Mouse (Mus musculus): ENCODE measurements at regions not wholly inside any gene's neighbourhood (a gene's known extent, or its start where the extent isn't known, plus 50 kb on each side); places are given as distances from the start of the nearest gene placed in this dataset.
A peak's percentile ranks its signal among the peaks of the same experiment; 100 is the strongest.

DNA sequence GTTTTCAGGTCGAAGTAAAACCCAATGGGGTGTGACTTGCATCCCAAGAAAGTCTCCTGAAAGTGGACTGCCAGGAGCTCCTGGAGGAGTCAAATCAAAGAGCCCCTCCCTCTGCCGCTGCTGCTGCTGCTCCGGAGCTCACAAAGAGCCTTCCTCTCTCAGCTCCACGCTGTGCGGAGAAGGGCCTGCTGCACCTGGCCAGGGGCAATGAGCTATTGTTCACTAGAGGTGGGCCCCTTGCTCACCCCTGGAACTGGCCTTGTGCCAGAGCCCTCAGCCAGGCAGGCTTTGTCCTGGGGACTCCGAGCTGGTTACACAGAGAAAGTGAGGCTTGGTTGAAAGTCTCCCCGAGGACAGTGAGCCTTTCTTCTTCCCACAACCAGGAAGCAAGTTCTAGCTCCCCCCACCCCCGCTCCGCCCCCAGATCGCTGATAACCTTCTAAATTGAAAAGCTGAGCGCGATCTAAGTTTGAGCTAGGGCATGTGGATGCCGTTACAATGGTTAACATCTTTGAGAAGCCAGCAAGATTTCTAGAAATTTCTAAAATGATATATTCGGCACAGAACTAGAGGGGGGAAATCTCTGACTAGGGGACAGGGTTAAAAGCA is 139.5 kb upstream of the Slc24a2 start:
- no peaks in the 10 kb centered on the region for H3K36me3 ChIP-seq (ENCODE audit: control insufficient read depth, insufficient read depth, low read length)
- ATAC-seq (ENCODE audit: insufficient number of reproducible peaks, insufficient read depth, low FRiP score, low read depth) = no peak
- H3K27me3 ChIP-seq (ENCODE audit: control insufficient read depth, insufficient read depth, low read length) = no peaks in the 10 kb centered on the region
- peak overlapping the region; percentile 8 to 19 for H3K4me3 ChIP-seq (ENCODE audit: control insufficient read depth in 1 of 2, insufficient read depth in 1 of 2, low read depth in 1 of 2, low read length in 2 of 2)
- H3K4me1 ChIP-seq (ENCODE audit: control insufficient read depth in 2 of 2, insufficient read depth in 2 of 2, low read length in 2 of 2) = peaks cover 10 to 23% of the 10 kb centered on the region in 2 experiments
- H3K27ac ChIP-seq (replicated peaks in 1 of 2; ENCODE audit: control insufficient read depth in 1 of 2, insufficient read depth in 1 of 2, low read depth in 2 of 2, low read length in 2 of 2) = no peak overlapping the region
- H3K4me2 ChIP-seq (ENCODE audit: low read length) = peak overlapping the region; percentile 91
- no peaks in the 10 kb centered on the region for H3K9me3 ChIP-seq (ENCODE audit: control insufficient read depth, low read length)
- H3K9ac ChIP-seq (ENCODE audit: low read length) = peak overlapping the region; percentile 54
- WGBS = 9% methylated on average over 14 of the region's 14 CpGs

DNA sequence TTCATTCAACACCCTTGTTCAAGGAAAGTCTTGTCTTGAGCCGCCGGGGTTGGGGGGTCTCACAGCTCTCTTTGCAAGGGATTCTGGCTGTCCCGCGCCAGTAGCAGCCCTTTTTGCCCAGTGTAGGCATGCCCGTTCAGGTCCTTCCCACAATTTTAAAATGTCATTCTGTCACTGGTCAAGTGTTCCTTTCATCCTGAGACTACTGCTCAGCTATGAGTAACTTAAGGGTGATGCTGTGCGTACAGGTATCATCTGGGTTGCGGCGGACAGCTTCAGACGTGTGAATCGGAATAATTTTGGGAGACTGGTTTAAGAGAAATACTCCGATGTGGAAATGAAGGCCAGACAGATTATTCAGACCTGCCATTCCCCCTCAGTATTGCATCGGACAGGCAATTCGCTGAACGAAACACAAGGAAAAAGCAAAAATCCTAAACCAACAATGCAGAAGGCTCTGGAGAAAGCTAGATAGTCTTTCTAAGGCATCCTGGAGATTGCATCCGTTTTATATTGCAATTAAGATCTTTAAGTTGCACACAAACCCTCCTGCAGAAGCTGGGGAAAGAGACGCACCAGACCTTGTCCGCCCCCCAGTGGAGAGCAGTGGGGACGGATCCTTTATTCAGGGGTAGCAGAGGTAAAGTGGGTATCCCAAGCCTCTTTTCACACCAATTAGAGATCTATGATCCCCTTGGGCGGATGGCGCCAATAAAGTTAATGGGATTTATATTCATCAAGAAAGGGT is 138.3 kb upstream of the Slc24a2 start:
- Histone ChIP-seq H3K9me3 (ENCODE audit: control insufficient read depth, low read length) (no peaks in the 10 kb centered on the region), H3K27me3 (ENCODE audit: control insufficient read depth, insufficient read depth, low read length) (no peaks in the 10 kb centered on the region), H3K27ac (replicated peaks in 1 of 2; ENCODE audit: control insufficient read depth in 1 of 2, insufficient read depth in 1 of 2, low read depth in 2 of 2, low read length in 2 of 2) (peak overlapping the region; percentile 65 to 69; a peak in 3 of 4 replicates), H3K4me2 (ENCODE audit: low read length) (peak overlapping the region; percentile 91), H3K4me3 (ENCODE audit: control insufficient read depth in 1 of 2, insufficient read depth in 1 of 2, low read depth in 1 of 2, low read length in 2 of 2) (peak overlapping the region; percentile 58 to 68), H3K9ac (ENCODE audit: low read length) (peak overlapping the region; percentile 75), H3K36me3 (ENCODE audit: control insufficient read depth, insufficient read depth, low read length) (no peaks in the 10 kb centered on the region), H3K4me1 (ENCODE audit: control insufficient read depth in 2 of 2, insufficient read depth in 2 of 2, low read length in 2 of 2) (peaks cover 10 to 23% of the 10 kb centered on the region in 2 experiments)
- 8% methylated on average over 20 of the region's 20 CpGs for WGBS
- no peak for ATAC-seq (ENCODE audit: insufficient number of reproducible peaks, insufficient read depth, low FRiP score, low read depth)

DNA sequence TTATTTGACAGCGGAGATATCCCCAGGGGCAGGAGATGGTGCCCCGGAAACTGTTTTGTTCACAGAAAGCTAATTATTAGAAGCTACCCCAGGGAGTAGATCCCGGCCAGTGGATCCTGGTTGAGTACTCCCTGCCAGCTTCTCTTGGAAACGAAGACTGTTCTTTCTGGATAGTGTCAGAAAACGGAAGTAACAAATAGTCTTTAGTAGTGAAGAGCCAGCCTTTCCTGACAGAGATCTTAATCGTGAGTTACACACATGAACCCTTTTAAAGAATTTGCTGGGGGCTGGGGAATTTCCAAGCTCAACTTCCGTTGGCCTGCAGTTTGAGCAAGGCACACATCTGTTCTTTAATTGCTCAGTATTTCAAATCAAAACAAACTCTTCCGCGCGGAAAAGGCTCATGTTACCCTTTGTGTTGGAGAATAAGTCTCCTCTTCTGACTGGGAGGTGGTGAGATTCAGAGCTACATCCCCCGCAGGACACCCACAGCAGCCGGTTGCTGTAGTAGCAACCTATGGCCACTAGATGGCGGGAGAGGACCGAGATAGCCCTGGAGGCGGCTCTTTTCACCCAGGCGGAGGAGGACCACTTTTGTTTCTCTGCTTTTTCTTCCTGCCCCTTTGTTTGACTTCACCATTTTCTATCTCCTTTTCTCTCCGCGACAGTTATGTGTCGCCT is 137.6 kb upstream of the Slc24a2 start:
- Histone ChIP-seq H3K4me2 (ENCODE audit: low read length) (peak overlapping the region; percentile 91), H3K9me3 (ENCODE audit: control insufficient read depth, low read length) (no peaks in the 10 kb centered on the region), H3K27ac (replicated peaks in 1 of 2; ENCODE audit: control insufficient read depth in 1 of 2, insufficient read depth in 1 of 2, low read depth in 2 of 2, low read length in 2 of 2) (peak overlapping the region; percentile 65 to 69; a peak in 3 of 4 replicates), H3K4me3 (ENCODE audit: control insufficient read depth in 1 of 2, insufficient read depth in 1 of 2, low read depth in 1 of 2, low read length in 2 of 2) (peak overlapping the region; percentile 58 to 68), H3K36me3 (ENCODE audit: control insufficient read depth, insufficient read depth, low read length) (no peaks in the 10 kb centered on the region), H3K4me1 (ENCODE audit: control insufficient read depth in 2 of 2, insufficient read depth in 2 of 2, low read length in 2 of 2) (peaks cover 10 to 23% of the 10 kb centered on the region in 2 experiments), H3K27me3 (ENCODE audit: control insufficient read depth, insufficient read depth, low read length) (no peaks in the 10 kb centered on the region), H3K9ac (ENCODE audit: low read length) (peak overlapping the region; percentile 75)
- ATAC-seq (ENCODE audit: insufficient number of reproducible peaks, insufficient read depth, low FRiP score, low read depth) = 0 out of 2 replicates have a peak, but pooled peaks have one; percentile 65
- WGBS = 11% methylated on average over 19 of the region's 19 CpGs

DNA sequence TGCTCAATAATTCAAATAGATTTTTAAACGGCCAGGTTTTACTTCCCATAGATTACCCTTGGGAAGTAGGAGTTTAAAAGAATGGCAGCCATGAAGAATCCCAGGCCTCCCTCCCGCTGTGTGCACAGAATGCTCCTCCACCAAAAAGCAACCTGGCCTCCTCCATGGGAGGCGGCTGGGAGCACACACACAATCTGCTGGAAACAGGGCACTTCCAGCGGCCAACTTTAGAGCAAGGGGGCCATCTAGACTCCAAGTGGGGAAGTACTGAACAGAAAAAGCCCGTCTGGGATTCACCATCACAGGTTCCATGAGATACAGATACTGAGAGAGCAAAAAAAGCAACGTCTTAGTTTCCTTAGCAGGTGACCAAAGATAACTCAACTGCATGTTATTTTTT is 131.9 kb upstream of the Slc24a2 start:
- no peaks in the 10 kb centered on the region for H3K9me3 ChIP-seq (ENCODE audit: control insufficient read depth, low read length)
- no peak overlapping the region for H3K9ac ChIP-seq (ENCODE audit: low read length)
- ATAC-seq (ENCODE audit: insufficient number of reproducible peaks, insufficient read depth, low FRiP score, low read depth) = no peak; the same call in 1 of the 2 replicates
- H3K4me1 ChIP-seq (ENCODE audit: control insufficient read depth in 2 of 2, insufficient read depth in 2 of 2, low read length in 2 of 2) = no peaks in the 10 kb centered on the region
- 9% methylated on average over 6 of the region's 6 CpGs for WGBS
- H3K27me3 ChIP-seq (ENCODE audit: control insufficient read depth, insufficient read depth, low read length) = no peaks in the 10 kb centered on the region
- H3K4me2 ChIP-seq (ENCODE audit: low read length) = no peak overlapping the region
- no peak overlapping the region for H3K4me3 ChIP-seq (ENCODE audit: control insufficient read depth in 1 of 2, insufficient read depth in 1 of 2, low read depth in 1 of 2, low read length in 2 of 2)
- no peak overlapping the region for H3K27ac ChIP-seq (replicated peaks in 1 of 2; ENCODE audit: control insufficient read depth in 1 of 2, insufficient read depth in 1 of 2, low read depth in 2 of 2, low read length in 2 of 2)
- H3K36me3 ChIP-seq (ENCODE audit: control insufficient read depth, insufficient read depth, low read length) = no peaks in the 10 kb centered on the region

DNA sequence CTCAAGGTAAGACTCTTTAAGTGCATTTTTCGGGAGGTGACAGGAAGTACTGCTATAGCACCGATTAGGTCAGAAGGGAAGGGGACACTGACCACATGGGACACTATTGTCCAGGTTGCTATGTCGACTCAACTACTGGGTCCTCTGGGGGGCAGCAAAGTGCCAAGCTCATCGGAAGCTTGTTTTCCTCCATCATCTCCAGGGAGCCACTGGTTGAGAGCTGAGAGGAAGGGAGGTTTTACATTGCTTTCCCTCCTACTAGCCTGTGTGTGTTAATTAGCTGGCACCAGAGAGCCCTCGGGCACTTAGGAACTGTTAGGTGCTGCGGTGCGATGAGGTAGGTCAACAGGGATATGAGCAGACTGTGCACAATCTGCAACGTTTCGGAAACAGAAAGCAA is 129.2 kb upstream of the Slc24a2 start:
- no peak overlapping the region for H3K27ac ChIP-seq (replicated peaks in 1 of 2; ENCODE audit: control insufficient read depth in 1 of 2, insufficient read depth in 1 of 2, low read depth in 2 of 2, low read length in 2 of 2)
- no peaks in the 10 kb centered on the region for H3K27me3 ChIP-seq (ENCODE audit: control insufficient read depth, insufficient read depth, low read length)
- H3K4me1 ChIP-seq (ENCODE audit: control insufficient read depth in 2 of 2, insufficient read depth in 2 of 2, low read length in 2 of 2) = no peaks in the 10 kb centered on the region
- H3K36me3 ChIP-seq (ENCODE audit: control insufficient read depth, insufficient read depth, low read length) = no peaks in the 10 kb centered on the region
- H3K9me3 ChIP-seq (ENCODE audit: control insufficient read depth, low read length) = no peaks in the 10 kb centered on the region
- no peak overlapping the region for H3K4me3 ChIP-seq (ENCODE audit: control insufficient read depth in 1 of 2, insufficient read depth in 1 of 2, low read depth in 1 of 2, low read length in 2 of 2)
- peak overlapping the region; percentile 40 for H3K4me2 ChIP-seq (ENCODE audit: low read length)
- 38% methylated on average over 9 of the region's 9 CpGs for WGBS
- H3K9ac ChIP-seq (ENCODE audit: low read length) = no peak overlapping the region
- no peak for ATAC-seq (ENCODE audit: insufficient number of reproducible peaks, insufficient read depth, low FRiP score, low read depth)

DNA sequence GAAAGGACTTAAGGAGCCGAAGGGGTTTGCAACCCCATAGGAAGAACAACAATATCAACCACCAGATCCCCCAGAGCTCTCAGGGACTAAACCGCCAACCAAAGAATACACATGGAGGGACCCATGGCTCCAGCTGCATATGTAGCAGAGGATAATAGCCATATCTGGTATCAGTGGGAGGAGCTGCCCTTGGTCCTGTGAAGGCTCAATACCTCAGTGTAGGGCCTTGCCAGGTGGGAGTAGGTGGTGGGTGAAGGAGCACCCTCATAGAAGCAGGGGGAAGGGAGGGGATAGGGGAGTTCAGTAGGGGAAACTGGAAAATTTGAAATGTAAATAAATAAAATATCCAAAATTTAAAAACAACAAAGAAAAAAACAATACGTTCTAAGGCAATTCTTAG is 128.7 kb upstream of the Slc24a2 start:
- 68% methylated on average over 3 of the region's 3 CpGs for WGBS
- Histone ChIP-seq H3K4me3 (ENCODE audit: control insufficient read depth in 1 of 2, insufficient read depth in 1 of 2, low read depth in 1 of 2, low read length in 2 of 2) (no peak overlapping the region), H3K27ac (replicated peaks in 1 of 2; ENCODE audit: control insufficient read depth in 1 of 2, insufficient read depth in 1 of 2, low read depth in 2 of 2, low read length in 2 of 2) (no peak overlapping the region), H3K4me2 (ENCODE audit: low read length) (no peak overlapping the region; the same call in 1 of the 2 replicates), H3K36me3 (ENCODE audit: control insufficient read depth, insufficient read depth, low read length) (no peaks in the 10 kb centered on the region), H3K9ac (ENCODE audit: low read length) (no peak overlapping the region), H3K4me1 (ENCODE audit: control insufficient read depth in 2 of 2, insufficient read depth in 2 of 2, low read length in 2 of 2) (no peaks in the 10 kb centered on the region), H3K9me3 (ENCODE audit: control insufficient read depth, low read length) (no peaks in the 10 kb centered on the region), H3K27me3 (ENCODE audit: control insufficient read depth, insufficient read depth, low read length) (no peaks in the 10 kb centered on the region)
- no peak for ATAC-seq (ENCODE audit: insufficient number of reproducible peaks, insufficient read depth, low FRiP score, low read depth)

- Histone ChIP-seq H3K27me3 (ENCODE audit: control insufficient read depth, insufficient read depth, low read length) (no peaks in the 10 kb centered on the region), H3K9me3 (ENCODE audit: control insufficient read depth, low read length) (no peaks in the 10 kb centered on the region), H3K4me1 (ENCODE audit: control insufficient read depth in 2 of 2, insufficient read depth in 2 of 2, low read length in 2 of 2) (peaks cover 4 to 12% of the 10 kb centered on the region in 2 experiments; a peak in 3 of 4 replicates), H3K4me2 (ENCODE audit: low read length) (no peak overlapping the region), H3K36me3 (ENCODE audit: control insufficient read depth, insufficient read depth, low read length) (no peaks in the 10 kb centered on the region), H3K4me3 (ENCODE audit: control insufficient read depth in 1 of 2, insufficient read depth in 1 of 2, low read depth in 1 of 2, low read length in 2 of 2) (no peak overlapping the region), H3K27ac (replicated peaks in 1 of 2; ENCODE audit: control insufficient read depth in 1 of 2, insufficient read depth in 1 of 2, low read depth in 2 of 2, low read length in 2 of 2) (no peak overlapping the region), H3K9ac (ENCODE audit: low read length) (no peak overlapping the region)
- ATAC-seq (ENCODE audit: insufficient number of reproducible peaks, insufficient read depth, low FRiP score, low read depth) = no peak
- 82% methylated on average over 2 of the region's 2 CpGs for WGBS
These were observed 102.7 kb upstream of the Slc24a2 start for GRCm38 (mm10) chr4:87332968-87333367.
